Mouse (Mus musculus): ENCODE measurements around the gene Aldh3a2. TPM values are rescaled to one million over a fixed set of nuclear protein-coding genes. Genes with fewer than 3 reads are reported as not detected.

The Aldh3a2 gene
- total and polyA plus RNA-seq, 3 experiments: 11.0 to 15.0 TPM; not detected in 1

DNA sequence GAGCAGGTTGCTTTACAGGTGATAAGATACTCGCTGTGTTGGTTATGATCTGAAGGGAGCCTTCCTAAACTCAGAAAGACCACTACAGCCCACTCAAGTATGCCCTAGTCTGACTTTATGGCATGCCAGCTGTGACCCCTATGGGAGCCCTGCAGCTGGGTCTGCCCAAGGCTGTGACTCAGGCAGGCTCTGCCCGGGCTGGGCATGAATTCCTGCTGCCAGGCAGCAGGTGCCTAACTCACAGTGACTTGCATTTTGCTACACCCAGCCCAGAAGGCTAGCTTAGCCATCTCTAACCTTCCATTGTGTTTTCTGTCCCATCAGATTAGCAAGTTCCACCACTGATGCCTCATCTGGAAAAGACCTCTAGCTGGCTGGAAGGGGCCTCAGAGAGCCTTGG, 64.5 kb downstream of the Aldh3a2 start:
- no peaks in the 10 kb centered on the region for H3K9me3 ChIP-seq (replicated peaks; ENCODE audit: insufficient read depth, low read length)
- H3K4me1 ChIP-seq (ENCODE audit: control insufficient read depth in 1 of 2, insufficient read depth in 2 of 2, low read length in 2 of 2): no peaks in the 10 kb centered on the region
- DNase-seq (ENCODE audit: low read depth, low spot score): no peak
- no peak overlapping the region for H3K4me3 ChIP-seq (ENCODE audit: control insufficient read depth in 1 of 2, insufficient read depth in 1 of 2, low read depth in 2 of 2, low read length in 2 of 2)
- no peaks in the 10 kb centered on the region for H3K36me3 ChIP-seq (ENCODE audit: control insufficient read depth in 1 of 2, insufficient read depth in 2 of 2, low read length in 2 of 2)
- TF ChIP-seq MAZ (IDR thresholded peaks at IDR 0.05; ENCODE audit: low read depth, low read length) (no peak), JUND (IDR thresholded peaks at IDR 0.05; ENCODE audit: low read depth, low read length) (no peak), UBTF (IDR thresholded peaks at IDR 0.05; ENCODE audit: borderline replicate concordance, insufficient read depth, low read depth, low read length) (no peak), CTCF (IDR thresholded peaks at IDR 0.05 in 2 of 3, conservative IDR thresholded peaks at IDR 0.05 in 1 of 3; ENCODE audit: control insufficient read depth in 1 of 3, insufficient read depth in 1 of 3, low read depth in 2 of 3, low read length in 3 of 3, poor library complexity in 1 of 3, severe bottlenecking in 1 of 3) (no peak), GATA1 (IDR thresholded peaks at IDR 0.05; ENCODE audit: low read depth, low read length) (no peak), POLR2AphosphoS2 (IDR thresholded peaks at IDR 0.05; ENCODE audit: low read length) (no peak), MYC (IDR thresholded peaks at IDR 0.05; ENCODE audit: low read depth, low read length) (no peak)
- no peaks in the 10 kb centered on the region for H3K79me2 ChIP-seq (ENCODE audit: control insufficient read depth, insufficient read depth, low read length, poor library complexity)
- no peak overlapping the region for H3K9ac ChIP-seq (ENCODE audit: control insufficient read depth, low read depth, low read length, poor library complexity, severe bottlenecking)
- H3K27me3 ChIP-seq (ENCODE audit: control insufficient read depth in 1 of 2, insufficient read depth in 2 of 2, low read length in 2 of 2): peaks cover 0 to 2% of the 10 kb centered on the region in 2 experiments; a peak in 2 of 4 replicates
- H3K27ac ChIP-seq (ENCODE audit: control insufficient read depth, low read depth, low read length): no peak overlapping the region

DNA sequence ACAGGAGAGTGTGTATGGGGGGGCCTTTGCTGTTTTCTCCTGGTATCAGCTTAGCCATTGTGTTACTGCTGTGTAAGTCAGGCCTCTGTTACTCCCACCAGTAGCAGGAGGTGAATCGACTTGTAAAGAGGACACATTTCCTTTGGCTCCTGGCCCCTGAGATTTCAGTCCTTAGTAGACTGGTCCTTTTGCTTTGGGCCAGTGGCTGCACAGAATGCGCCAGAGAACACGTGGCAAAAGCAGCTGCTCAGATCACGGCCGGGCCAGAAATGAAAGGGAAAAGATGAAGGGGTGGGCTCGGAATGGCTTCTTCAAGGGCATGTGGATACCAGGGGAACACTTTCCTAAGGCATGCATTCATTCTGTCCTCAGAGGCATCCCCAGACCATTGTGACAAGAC, 65.1 kb downstream of the Aldh3a2 start:
- H3K9me3 ChIP-seq (replicated peaks; ENCODE audit: insufficient read depth, low read length): no peaks in the 10 kb centered on the region
- no peaks in the 10 kb centered on the region for H3K36me3 ChIP-seq (ENCODE audit: control insufficient read depth in 1 of 2, insufficient read depth in 2 of 2, low read length in 2 of 2)
- H3K79me2 ChIP-seq (ENCODE audit: control insufficient read depth, insufficient read depth, low read length, poor library complexity): no peaks in the 10 kb centered on the region
- no peak overlapping the region for H3K27ac ChIP-seq (ENCODE audit: control insufficient read depth, low read depth, low read length)
- H3K4me1 ChIP-seq (ENCODE audit: control insufficient read depth in 1 of 2, insufficient read depth in 2 of 2, low read length in 2 of 2): no peaks in the 10 kb centered on the region
- H3K9ac ChIP-seq (ENCODE audit: control insufficient read depth, low read depth, low read length, poor library complexity, severe bottlenecking): no peak overlapping the region
- peaks cover 0 to 2% of the 10 kb centered on the region in 2 experiments; a peak in 2 of 4 replicates for H3K27me3 ChIP-seq (ENCODE audit: control insufficient read depth in 1 of 2, insufficient read depth in 2 of 2, low read length in 2 of 2)
- DNase-seq (ENCODE audit: low read depth, low spot score): no peak
- TF ChIP-seq MYB (IDR thresholded peaks at IDR 0.05; ENCODE audit: low read depth, low read length) (no peak), TAL1 (IDR thresholded peaks at IDR 0.05; ENCODE audit: low read length) (no peak), GABPA (IDR thresholded peaks at IDR 0.05; ENCODE audit: low read depth, low read length) (no peak), TCF12 (IDR thresholded peaks at IDR 0.05; ENCODE audit: low read depth, low read length) (no peak), HCFC1 (IDR thresholded peaks at IDR 0.05; ENCODE audit: low read depth, low read length) (no peak), USF1 (IDR thresholded peaks at IDR 0.05; ENCODE audit: low read depth, low read length) (no peak), CHD2 (IDR thresholded peaks at IDR 0.05; ENCODE audit: low read length) (no peak), NELFE (IDR thresholded peaks at IDR 0.05; ENCODE audit: low read depth, low read length) (no peak), MAFK (IDR thresholded peaks at IDR 0.05; ENCODE audit: borderline replicate concordance, low read depth, low read length) (no peak), ZKSCAN1 (IDR thresholded peaks at IDR 0.05; ENCODE audit: low read depth, low read length) (no peak), MYC (IDR thresholded peaks at IDR 0.05; ENCODE audit: low read depth, low read length) (no peak), UBTF (IDR thresholded peaks at IDR 0.05; ENCODE audit: borderline replicate concordance, insufficient read depth, low read depth, low read length) (no peak), ETS1 (IDR thresholded peaks at IDR 0.05; ENCODE audit: low read depth, low read length) (no peak), BHLHE40 (IDR thresholded peaks at IDR 0.05; ENCODE audit: borderline replicate concordance, low read depth, low read length) (no peak), MEF2A (IDR thresholded peaks at IDR 0.05; ENCODE audit: extremely low read depth, insufficient replicate concordance, low read depth, low read length, poor library complexity, severe bottlenecking) (no peak), MAX (IDR thresholded peaks at IDR 0.05; ENCODE audit: low read length) (no peak), MAZ (IDR thresholded peaks at IDR 0.05; ENCODE audit: low read depth, low read length) (no peak)
- no peak overlapping the region for H3K4me3 ChIP-seq (ENCODE audit: control insufficient read depth in 1 of 2, insufficient read depth in 1 of 2, low read depth in 2 of 2, low read length in 2 of 2)

Data from MEL (cell line).